Mouse (Mus musculus) E14TG2a.4 (cell line): ENCODE data around the gene Mbd5.

Experiments used
- CTCF ChIP-seq: conservative IDR thresholded peaks from 2 replicates; pipeline ENCODE4 v1.5.1; 2014; ENCODE audit warnings: low read length
- NANOG ChIP-seq: IDR thresholded peaks from 2 replicates; pipeline ENCODE4 v1.6.1; 2014; ENCODE audit warnings: borderline replicate concordance, low read length, mixed read lengths
- POU5F1 ChIP-seq: IDR thresholded peaks from 2 replicates; pipeline ENCODE4 v1.6.1; 2014; ENCODE audit warnings: low read length, borderline replicate concordance

GRCm38 (mm10) chr2:49349813-49350212, 400.5 kb downstream of the Mbd5 start:
- TF ChIP-seq CTCF (no peak), NANOG (no peak), POU5F1 (no peak)
